Mouse (Mus musculus) cerebellum, adult 18-20 months (tissue): ENCODE measurements around the gene Dusp5.
A peak's percentile ranks its signal among the peaks of the same experiment; 100 is the strongest.

Experiments used
- DNase-seq, 2 experiments: peaks; one replicate each; pipeline ENCODE4 v3.0.0; 2021

Gene Dusp5

DNA sequence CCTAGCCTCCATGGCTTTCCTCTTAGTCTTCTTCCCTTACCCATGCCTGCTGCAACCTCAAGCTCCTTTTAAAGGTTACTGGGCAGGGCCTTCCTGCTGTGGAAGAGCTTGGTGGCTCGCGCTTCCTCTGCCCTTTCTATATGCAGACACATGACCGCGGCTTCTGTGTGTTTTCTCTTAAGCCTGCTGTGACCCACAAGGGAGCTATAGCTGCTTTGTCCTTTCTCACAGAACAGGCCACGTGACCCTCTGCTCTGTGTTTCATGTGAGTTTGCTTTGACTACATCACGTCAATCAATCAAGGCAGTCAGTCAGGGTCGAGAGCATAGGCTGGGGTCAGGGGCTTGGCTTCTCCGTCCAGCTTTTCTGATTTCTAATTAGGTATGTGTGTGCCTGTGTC, 18.7 kb downstream of the Dusp5 start:
- no peak for DNase-seq

DNA sequence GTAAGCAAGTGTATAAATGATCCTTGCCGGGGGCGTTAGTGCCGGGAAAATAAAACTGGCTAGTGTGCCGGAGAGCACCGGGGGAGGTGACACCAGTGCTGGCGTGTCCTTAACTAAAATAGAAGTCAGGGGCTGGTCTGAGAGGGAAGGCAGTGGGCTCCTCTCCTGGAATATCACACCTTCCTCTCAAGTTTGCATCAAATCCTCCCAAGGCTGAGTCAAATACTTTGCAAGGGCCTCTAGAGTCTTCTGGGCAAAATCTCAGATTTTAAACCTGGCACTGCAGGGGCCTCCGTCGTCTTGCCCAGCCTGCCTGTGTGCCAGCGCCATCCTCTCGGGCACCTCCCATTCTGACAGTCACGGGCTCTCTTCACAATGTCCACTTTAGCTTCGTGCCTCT, 22.1 kb downstream of the Dusp5 start:
- DNase-seq: peak; percentile 34 to 50

DNA sequence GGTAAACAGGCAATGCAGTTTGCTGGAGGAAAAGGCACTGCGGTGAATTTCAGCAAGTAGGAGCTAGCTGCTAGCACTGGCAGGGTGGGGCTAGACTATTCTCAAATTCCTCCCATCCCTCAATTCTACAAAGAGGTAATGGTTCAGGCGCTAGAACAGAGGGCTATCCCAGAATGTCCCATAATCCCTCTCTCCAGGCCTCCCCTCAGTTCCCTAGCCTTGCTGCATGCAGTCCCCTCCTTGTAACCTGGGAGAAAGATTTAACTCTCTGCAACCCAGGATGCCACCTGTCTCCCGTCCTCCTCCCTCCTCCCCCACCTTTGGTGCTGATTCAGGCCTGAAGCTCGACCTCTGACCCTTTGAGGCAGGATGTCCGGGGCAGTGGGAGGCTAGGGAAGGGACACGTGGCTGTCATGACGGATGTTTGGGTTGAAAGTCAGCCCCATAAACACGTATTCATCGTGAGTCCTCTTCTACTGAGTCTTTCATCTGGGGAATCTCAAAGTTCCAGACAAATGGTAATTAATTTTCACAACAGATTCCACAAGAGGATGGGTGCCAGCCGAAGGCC, 23.4 kb downstream of the Dusp5 start:
- DNase-seq: no peak

DNA sequence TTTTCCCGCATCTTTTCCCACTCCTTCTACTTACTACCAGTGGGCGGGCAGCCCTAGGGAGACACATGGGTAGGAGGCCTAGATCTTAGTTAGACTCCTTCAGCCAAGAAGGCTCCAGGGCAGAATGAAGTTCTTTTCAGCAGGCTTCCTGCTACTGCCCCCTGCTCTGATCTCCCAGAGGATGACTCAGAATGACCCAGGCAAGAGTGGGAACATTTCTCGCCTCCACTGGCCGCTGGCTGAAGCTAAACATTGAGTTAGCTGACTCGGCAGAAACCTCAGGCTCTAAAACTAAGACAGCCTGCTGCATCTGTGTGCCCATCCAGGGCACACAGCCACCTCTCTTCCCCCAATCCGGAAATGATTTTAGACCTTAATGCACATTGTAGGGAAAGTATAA, 23.9 kb downstream of the Dusp5 start:
- no peak for DNase-seq

- DNase-seq: no peak
Measured at GRCm38 (mm10) chr19:53554402-53554801, 25.5 kb downstream of the Dusp5 start.

- no peak for DNase-seq
Measured at GRCm38 (mm10) chr19:53554981-53555616, 26.2 kb downstream of the Dusp5 start.

- no peak for DNase-seq
Measured at GRCm38 (mm10) chr19:53556841-53557240, 27.9 kb downstream of the Dusp5 start.

DNA sequence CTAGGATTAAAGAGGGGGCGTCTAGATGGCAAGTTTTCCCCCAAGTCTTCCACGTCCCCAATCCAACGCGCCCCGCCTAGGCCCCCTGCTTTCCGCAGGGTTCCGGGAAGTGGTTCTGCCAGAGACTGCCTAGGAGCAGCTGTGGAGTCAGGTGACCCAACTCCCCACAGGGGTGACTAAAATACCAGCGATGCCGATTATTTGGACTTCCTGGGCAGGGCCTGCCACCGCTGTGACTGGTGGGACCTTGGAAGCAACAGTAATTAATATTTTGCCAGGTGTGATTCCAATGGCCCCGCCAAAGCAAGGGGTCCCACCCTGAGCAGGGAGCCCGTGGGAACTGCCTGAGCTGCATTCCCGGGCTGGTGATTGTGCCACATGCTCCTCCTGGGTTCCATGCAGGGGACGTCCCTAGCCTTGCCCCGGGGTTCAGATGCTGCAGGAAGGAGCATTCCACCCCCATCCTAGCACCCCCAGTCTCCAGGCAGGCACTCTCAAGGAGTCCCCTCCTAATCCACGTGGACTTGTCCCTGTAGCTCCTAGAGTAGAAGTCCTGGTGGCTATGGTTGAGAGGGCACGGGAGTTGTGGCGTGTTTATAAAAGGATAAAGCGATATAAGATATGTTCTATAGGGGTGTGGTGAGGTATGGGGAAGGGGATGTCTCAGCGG, 28.5 kb downstream of the Dusp5 start:
- no peak for DNase-seq

- DNase-seq: no peak
Measured at GRCm38 (mm10) chr19:53560436-53560835, 31.5 kb downstream of the Dusp5 start.

DNA sequence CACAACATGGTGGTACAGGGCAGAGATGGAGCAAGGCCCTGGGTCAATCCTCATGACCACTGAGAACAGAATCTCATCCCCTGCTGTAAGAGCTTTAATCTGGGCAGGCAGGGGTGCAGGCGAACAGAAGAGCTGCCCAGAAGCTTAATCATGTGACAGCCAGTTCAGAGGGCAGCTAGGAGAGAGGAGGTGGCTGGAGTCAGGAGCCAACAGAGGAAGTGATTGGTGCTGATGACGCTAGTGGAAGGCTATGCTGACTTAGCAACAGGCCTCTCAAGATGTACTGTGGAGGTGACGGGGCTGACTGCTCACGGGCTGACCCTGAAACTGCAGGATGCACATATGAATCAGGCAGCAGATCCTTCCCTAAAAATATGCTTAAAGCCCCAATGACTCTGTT, 35.3 kb downstream of the Dusp5 start:
- no peak for DNase-seq

DNA sequence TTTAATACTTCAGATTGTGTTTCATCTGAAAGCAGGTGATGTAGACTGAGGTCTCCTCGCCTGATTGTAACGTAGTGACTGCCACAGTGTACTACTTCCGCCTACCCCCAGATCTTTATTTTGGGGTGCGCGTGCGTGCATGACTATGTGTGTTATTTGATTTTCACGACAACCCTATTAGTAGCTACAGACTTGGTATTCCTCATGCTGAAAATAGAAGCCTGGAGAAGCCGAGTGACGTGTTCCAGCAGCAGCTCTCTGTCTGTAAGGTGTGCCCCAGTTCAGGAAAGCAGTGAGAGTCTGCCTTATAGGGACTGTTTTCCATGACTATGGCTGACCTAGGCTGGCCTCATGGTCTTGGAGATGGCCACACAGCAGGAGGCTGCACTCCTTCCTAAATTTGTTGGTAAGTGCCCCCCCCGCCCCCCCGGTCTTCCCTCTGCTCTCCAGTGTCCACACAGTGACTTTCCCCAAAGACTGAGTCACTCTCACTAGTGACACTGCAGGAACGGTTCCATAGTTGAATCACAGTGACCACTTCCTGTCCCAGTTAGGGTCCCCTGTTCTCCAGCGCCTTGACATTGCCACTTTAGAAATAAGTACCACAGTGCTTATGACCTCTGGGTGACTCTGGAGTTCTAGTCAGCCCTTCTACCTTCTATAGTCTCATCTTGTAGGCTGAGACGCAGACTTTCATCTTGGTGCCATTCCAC, 36.8 kb downstream of the Dusp5 start:
- DNase-seq: no peak

DNA sequence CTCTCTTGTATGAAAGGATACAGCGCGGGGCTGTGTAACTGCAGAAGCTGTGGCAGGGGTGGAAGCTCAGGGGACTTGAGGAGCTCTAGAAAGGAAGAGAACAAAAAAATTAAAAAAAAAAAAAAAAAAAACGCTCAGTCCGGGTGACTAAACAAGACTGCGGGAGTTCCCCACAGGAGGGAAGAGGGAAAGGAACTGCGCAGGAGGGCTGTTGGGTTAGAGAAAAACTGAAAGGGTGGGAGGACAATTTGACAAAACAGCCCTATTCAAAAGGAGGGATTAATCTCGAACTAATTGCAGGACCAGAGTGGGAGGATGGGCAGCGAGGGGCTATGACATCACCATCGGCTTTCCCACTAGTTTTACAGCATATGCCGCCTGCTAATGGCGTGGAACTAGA, 39.0 kb downstream of the Dusp5 start:
- DNase-seq: no peak

DNA sequence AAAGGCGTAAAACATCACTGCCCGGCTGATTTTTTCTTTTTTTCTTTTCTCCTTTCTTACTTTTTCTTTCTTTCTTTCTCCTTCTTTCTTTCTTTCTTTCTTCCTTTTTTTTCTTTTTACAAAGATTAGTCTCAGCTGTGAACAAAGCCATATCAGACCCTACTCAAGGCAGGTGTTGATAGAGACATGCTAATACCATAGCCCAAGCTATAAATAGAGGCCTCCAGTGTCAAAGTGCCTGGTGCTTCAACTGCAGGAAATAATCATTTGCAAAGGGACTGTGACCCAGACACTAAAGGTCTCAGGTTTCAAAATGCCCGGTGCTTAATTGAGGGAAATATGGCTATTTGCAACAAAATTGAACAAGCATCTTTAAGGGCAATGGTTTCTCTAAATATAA, 39.6 kb downstream of the Dusp5 start:
- no peak for DNase-seq

- DNase-seq: no peak
Measured at GRCm38 (mm10) chr19:53571056-53571455, 42.1 kb downstream of the Dusp5 start.

DNA sequence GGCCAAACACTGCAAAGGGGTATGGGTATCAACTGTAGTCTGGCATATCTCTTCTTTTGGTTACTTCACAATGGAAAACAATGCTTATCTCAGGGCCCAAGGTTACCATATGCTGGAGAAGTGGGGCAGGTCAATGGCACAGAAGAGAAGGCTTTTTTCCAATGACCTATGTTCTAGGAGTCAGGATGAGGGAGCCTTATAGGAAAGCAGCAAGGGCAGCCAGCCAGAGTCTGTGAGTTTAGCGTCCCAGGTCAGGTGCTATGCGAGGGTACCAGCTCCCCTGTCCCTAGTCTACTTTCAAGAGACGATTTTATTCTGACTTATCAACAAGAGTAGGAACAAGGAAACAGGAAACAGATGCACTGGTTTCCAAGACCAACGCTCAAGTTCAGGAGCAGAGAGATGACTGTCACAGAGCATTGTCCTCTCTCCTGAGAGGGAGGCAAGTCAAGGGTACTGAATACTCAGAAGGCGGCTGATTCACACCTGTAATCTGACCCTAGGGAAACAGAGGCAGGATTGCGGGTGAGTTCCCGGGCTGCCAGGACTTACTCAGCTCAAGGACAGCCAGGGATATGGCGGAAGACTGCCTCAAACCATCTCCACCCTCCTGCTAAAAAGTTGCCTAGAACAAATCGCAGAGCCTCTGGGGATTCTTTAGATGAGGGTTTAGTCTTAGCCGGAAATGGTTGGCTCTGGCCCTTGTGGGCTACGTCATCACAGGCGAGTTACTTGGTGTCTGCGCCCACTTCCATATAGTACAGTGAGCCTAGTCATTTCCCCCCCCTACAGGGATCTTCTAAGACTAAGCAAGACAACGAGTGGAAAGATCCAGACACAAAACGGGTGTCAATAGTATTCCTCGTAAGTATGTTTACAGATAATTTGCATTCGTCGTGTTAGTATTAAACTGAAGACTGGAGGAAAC, 42.9 kb downstream of the Dusp5 start:
- DNase-seq: no peak

DNA sequence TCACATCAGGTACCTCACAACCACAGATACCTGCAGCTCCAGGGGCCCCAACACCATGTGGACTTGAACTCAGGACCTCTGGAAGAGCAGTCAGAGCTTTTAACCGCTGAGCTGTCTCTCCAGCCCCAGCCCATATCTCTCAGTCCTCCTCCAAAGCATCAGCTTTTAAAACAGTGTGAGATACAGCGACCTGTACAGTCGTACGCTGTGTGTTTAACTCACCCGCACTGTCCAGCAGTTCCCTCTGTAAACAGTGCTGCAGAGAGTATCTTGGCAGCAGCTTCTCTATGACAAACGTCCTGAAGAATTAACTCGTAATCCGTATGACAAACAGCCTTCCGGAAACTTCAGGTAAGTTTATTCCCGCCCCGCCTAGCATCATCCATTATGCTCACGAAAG, 43.7 kb downstream of the Dusp5 start:
- DNase-seq: no peak

GRCm38 (mm10) chr19:53573151-53573550, 44.2 kb downstream of the Dusp5 start:
- DNase-seq: no peak

GRCm38 (mm10) chr19:53574131-53574530, 45.2 kb downstream of the Dusp5 start:
- DNase-seq: no peak

DNA sequence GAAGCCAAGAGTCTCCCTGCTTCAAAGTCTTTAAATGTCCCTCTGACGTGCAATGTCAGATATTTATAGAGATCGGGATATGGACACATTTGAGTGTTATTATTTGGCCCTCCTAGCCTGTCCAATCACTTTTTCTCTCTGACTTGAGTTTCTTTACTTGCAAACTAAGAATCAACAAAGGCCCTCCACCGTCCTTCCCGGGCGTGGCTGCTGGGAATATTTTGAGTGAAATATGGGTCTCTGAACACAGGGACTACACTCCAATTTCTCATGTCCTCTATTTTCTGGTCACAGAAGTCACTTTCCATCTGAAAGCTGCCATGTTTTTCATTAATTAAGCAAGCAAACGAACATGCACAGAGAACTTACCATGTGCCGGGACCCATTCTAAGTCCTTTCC, 45.6 kb downstream of the Dusp5 start:
- DNase-seq: no peak

DNA sequence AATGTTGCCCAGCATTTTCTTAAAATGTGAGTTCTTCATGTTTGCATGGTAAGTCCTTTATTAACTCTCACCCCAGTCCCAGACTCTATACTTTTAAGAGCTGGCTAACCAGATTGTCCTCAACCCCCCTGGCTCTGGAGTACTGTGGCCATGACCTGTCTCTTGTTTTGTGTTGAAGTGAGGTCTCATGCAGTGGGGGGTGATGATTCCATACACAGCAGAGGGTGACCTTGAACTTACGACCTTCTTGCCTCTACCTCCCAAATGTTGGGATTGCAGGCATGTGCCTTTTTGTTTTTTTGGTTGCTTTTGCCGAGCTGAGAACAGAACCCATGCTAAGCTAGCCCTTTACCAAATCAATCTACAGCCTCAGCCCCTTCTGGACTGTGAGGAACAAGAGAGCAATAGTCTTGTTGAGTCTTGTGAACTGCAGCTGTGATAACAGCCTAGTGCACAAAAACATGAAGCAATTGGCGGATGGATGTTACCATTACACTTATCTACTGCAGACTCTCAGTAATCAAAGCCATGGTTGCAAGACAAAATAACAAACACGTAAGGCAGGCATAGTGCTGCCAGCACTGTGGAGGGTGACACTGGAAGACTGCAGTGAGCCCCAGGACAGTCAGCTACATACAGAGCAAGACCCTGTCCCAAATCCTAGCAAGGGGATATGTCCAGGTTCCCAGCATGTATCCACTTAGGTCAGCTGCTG, 46.5 kb downstream of the Dusp5 start:
- no peak for DNase-seq

DNA sequence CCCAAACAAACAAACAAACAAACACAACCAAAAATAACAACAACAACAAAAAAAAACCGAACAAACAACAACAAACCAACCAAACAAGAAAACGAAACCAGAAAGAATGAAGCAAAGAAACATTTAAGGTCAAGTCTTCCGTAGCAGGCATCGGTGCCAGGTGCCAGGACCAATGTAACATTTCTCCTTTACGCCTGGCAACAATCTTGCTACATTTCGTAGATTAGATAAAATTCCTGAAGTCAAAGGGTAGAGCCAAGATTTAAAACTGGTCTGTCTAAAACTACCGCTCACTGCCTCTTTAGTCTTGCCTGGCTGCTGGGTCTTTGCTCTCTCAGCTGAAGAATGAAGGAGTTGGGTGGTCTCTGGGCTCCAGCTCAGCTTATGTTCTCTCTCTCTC, 47.2 kb downstream of the Dusp5 start:
- no peak for DNase-seq
